Mouse (Mus musculus) midbrain, embryonic 15.5 days (tissue): ENCODE results near the gene Slc2a3. TPM values are rescaled to one million over a fixed set of nuclear protein-coding genes. Genes with fewer than 3 reads are reported as not detected.
A peak's percentile ranks its signal among the peaks of the same experiment; 100 is the strongest.

ENCODE experiments used
- ATAC-seq: fragments of 200-750 bp; cut with Nextera tagmentation; replicated peaks from 2 replicates; pipeline ENCODE4 v1.8.0; 2017; ENCODE audit warnings: moderate TSS enrichment
- H3K27ac ChIP-seq: fragments of 300-500 bp; sonication (generic); 2 replicates; pipeline ENCODE4 v1.5.1; 2015; ENCODE audit warnings: mild to moderate bottlenecking, inconsistent platforms
- H3K27me3 ChIP-seq: fragments of 300-500 bp; sonication (generic); replicated peaks from 2 replicates; pipeline ENCODE4 v1.6.1; 2015; ENCODE audit warnings: inconsistent platforms
- H3K36me3 ChIP-seq: fragments of 300-500 bp; sonication (generic); replicated peaks from 2 replicates; pipeline ENCODE4 v1.6.1; 2015; ENCODE audit warnings: inconsistent platforms
- H3K4me1 ChIP-seq: fragments of 300-500 bp; sonication (generic); 2 replicates; pipeline ENCODE4 v1.6.1; 2015; ENCODE audit warnings: inconsistent platforms
- H3K4me2 ChIP-seq: fragments of 300-500 bp; sonication (generic); 2 replicates; pipeline ENCODE4 v1.6.1; 2015; ENCODE audit warnings: inconsistent platforms, mild to moderate bottlenecking, moderate library complexity
- H3K4me3 ChIP-seq: fragments of 300-500 bp; sonication (generic); 2 replicates; pipeline ENCODE4 v1.5.1; 2015; ENCODE audit warnings: mild to moderate bottlenecking, inconsistent platforms
- H3K9ac ChIP-seq: fragments of 300-500 bp; sonication (generic); 2 replicates; pipeline ENCODE4 v1.6.1; 2015; ENCODE audit warnings: mild to moderate bottlenecking, inconsistent platforms
- H3K9me3 ChIP-seq: fragments of 300-500 bp; sonication (generic); 2 replicates; pipeline ENCODE4 v1.6.1; 2016; ENCODE audit warnings: inconsistent platforms
- WGBS: fragments of 180-500 bp; shearing (Covaris S2); methylation state at CpG from one replicate; pipeline ENCODE4 v1.1.7; 2015; ENCODE audit warnings: mixed read lengths; 5-methylcytosine and 5-hydroxymethylcytosine counted together
- polyA plus RNA-seq: library from polyadenylated mRNA; unstranded; fragments of >200 nt; fragmentation: Nextera tagmentation; extraction: Ambion mirVana; gene quantifications from 2 replicates; pipeline ENCODE4 v1.2.1, GENCODE M21; 2015

Slc2a3 gene
- polyA plus RNA-seq, 1 experiment from 2014 or later: 36.8 TPM

- Histone ChIP-seq H3K4me2 (peak overlapping the region; percentile 84), H3K4me1 (peaks cover 13% of the 10 kb centered on the region), H3K27me3 (peaks cover 7% of the 10 kb centered on the region), H3K9me3 (no peaks in the 10 kb centered on the region), H3K9ac (peak overlapping the region; percentile 62), H3K4me3 (peak overlapping the region; percentile 54), H3K27ac (no peak overlapping the region; the same call in 1 of the 2 replicates), H3K36me3 (no peaks in the 10 kb centered on the region)
- 37% methylated on average over 10 of the region's 10 CpGs for WGBS
- no peak; the same call in 1 of the 2 replicates for ATAC-seq
Measured at GRCm38 (mm10) chr6:122800640-122801300, 670 bp downstream of the Slc2a3 start.

- Histone ChIP-seq H3K9me3 (no peaks in the 10 kb centered on the region), H3K27ac (no peak overlapping the region), H3K4me3 (no peak overlapping the region), H3K27me3 (no peaks in the 10 kb centered on the region), H3K9ac (no peak overlapping the region), H3K4me1 (no peaks in the 10 kb centered on the region), H3K36me3 (no peaks in the 10 kb centered on the region), H3K4me2 (no peak overlapping the region)
- WGBS: 74% methylated on average over 8 of the region's 8 CpGs
- ATAC-seq: no peak
Measured at GRCm38 (mm10) chr6:122795254-122795935, 6.0 kb downstream of the Slc2a3 start.

- Histone ChIP-seq H3K4me2 (no peak overlapping the region), H3K36me3 (no peaks in the 10 kb centered on the region), H3K9me3 (no peaks in the 10 kb centered on the region), H3K4me3 (no peak overlapping the region), H3K27me3 (no peaks in the 10 kb centered on the region), H3K27ac (no peak overlapping the region), H3K9ac (no peak overlapping the region), H3K4me1 (no peaks in the 10 kb centered on the region)
- WGBS: 24% methylated on average over 5 of the region's 5 CpGs
- ATAC-seq: peak; percentile 85
Measured at GRCm38 (mm10) chr6:122786275-122786674, 15.2 kb downstream of the Slc2a3 start.

- Histone ChIP-seq H3K9me3 (no peaks in the 10 kb centered on the region), H3K9ac (no peak overlapping the region), H3K36me3 (no peaks in the 10 kb centered on the region), H3K4me1 (no peaks in the 10 kb centered on the region), H3K4me3 (no peak overlapping the region), H3K27me3 (no peaks in the 10 kb centered on the region), H3K27ac (no peak overlapping the region), H3K4me2 (no peak overlapping the region)
- ATAC-seq: no peak
- WGBS: 95% methylated on average over 3 of the region's 3 CpGs
Measured at GRCm38 (mm10) chr6:122784866-122785265, 16.6 kb downstream of the Slc2a3 start.

- H3K9ac ChIP-seq: no peak overlapping the region
- no peaks in the 10 kb centered on the region for H3K27me3 ChIP-seq
- H3K4me3 ChIP-seq: no peak overlapping the region
- 71% methylated on average over 3 of the region's 3 CpGs for WGBS
- no peaks in the 10 kb centered on the region for H3K9me3 ChIP-seq
- H3K27ac ChIP-seq: no peak overlapping the region
- H3K4me1 ChIP-seq: no peaks in the 10 kb centered on the region
- H3K4me2 ChIP-seq: no peak overlapping the region
- no peaks in the 10 kb centered on the region for H3K36me3 ChIP-seq
- no peak for ATAC-seq
Measured at GRCm38 (mm10) chr6:122782164-122782563, 19.3 kb downstream of the Slc2a3 start.

- Histone ChIP-seq H3K9ac (no peak overlapping the region), H3K9me3 (no peaks in the 10 kb centered on the region), H3K4me2 (no peak overlapping the region), H3K36me3 (no peaks in the 10 kb centered on the region), H3K4me3 (no peak overlapping the region), H3K27me3 (no peaks in the 10 kb centered on the region), H3K4me1 (no peaks in the 10 kb centered on the region), H3K27ac (no peak overlapping the region)
- no peak for ATAC-seq
- 75% methylated on average over 4 of the region's 4 CpGs for WGBS
Measured at GRCm38 (mm10) chr6:122781167-122781566, 20.3 kb downstream of the Slc2a3 start.

- 65% methylated on average over 1 of the region's 1 CpGs for WGBS
- ATAC-seq: no peak
- Histone ChIP-seq H3K4me1 (no peaks in the 10 kb centered on the region), H3K4me3 (no peak overlapping the region), H3K4me2 (no peak overlapping the region), H3K9me3 (no peaks in the 10 kb centered on the region), H3K9ac (no peak overlapping the region), H3K27me3 (no peaks in the 10 kb centered on the region), H3K36me3 (no peaks in the 10 kb centered on the region), H3K27ac (no peak overlapping the region)
Measured at GRCm38 (mm10) chr6:122779916-122780315, 21.5 kb downstream of the Slc2a3 start.

GRCm38 (mm10) chr6:122776040-122776439 lies 25.4 kb downstream of the Slc2a3 start:
- Histone ChIP-seq H3K4me2 (no peak overlapping the region), H3K27ac (no peak overlapping the region), H3K4me1 (no peaks in the 10 kb centered on the region), H3K27me3 (no peaks in the 10 kb centered on the region), H3K9ac (no peak overlapping the region), H3K9me3 (no peaks in the 10 kb centered on the region), H3K4me3 (no peak overlapping the region), H3K36me3 (no peaks in the 10 kb centered on the region)
- no peak for ATAC-seq
- WGBS: 83% methylated on average over 7 of the region's 7 CpGs

- Histone ChIP-seq H3K9ac (no peak overlapping the region), H3K27ac (no peak overlapping the region), H3K4me1 (peaks cover 13% of the 10 kb centered on the region), H3K4me2 (no peak overlapping the region), H3K9me3 (no peaks in the 10 kb centered on the region), H3K4me3 (no peak overlapping the region), H3K27me3 (no peaks in the 10 kb centered on the region), H3K36me3 (no peaks in the 10 kb centered on the region)
- no peak for ATAC-seq
- 97% methylated on average over 1 of the region's 1 CpGs for WGBS
Measured at GRCm38 (mm10) chr6:122774345-122774744, 27.1 kb downstream of the Slc2a3 start.

- WGBS: 61% methylated on average over 6 of the region's 6 CpGs
- Histone ChIP-seq H3K4me1 (peaks cover 14% of the 10 kb centered on the region), H3K4me2 (no peak overlapping the region), H3K27ac (no peak overlapping the region), H3K27me3 (no peaks in the 10 kb centered on the region), H3K36me3 (no peaks in the 10 kb centered on the region), H3K9me3 (no peaks in the 10 kb centered on the region), H3K9ac (no peak overlapping the region), H3K4me3 (no peak overlapping the region)
- ATAC-seq: no peak
Measured at GRCm38 (mm10) chr6:122772701-122773100, 28.7 kb downstream of the Slc2a3 start.

- peak overlapping the region; percentile 64 for H3K27ac ChIP-seq
- H3K9me3 ChIP-seq: no peaks in the 10 kb centered on the region
- no peak overlapping the region for H3K4me3 ChIP-seq
- no peak overlapping the region for H3K4me2 ChIP-seq
- no peak overlapping the region for H3K9ac ChIP-seq
- H3K36me3 ChIP-seq: no peaks in the 10 kb centered on the region
- H3K4me1 ChIP-seq: peaks cover 22% of the 10 kb centered on the region
- H3K27me3 ChIP-seq: no peaks in the 10 kb centered on the region
- ATAC-seq: no peak
- WGBS: 89% methylated on average over 11 of the region's 11 CpGs
Measured at GRCm38 (mm10) chr6:122770760-122771315, 30.6 kb downstream of the Slc2a3 start.

GRCm38 (mm10) chr6:122769771-122770759 lies 31.4 kb downstream of the Slc2a3 start:
- H3K9me3 ChIP-seq: no peaks in the 10 kb centered on the region
- ATAC-seq: peak; percentile 74
- peaks cover 29% of the 10 kb centered on the region for H3K4me1 ChIP-seq
- H3K4me3 ChIP-seq: no peak overlapping the region
- H3K27ac ChIP-seq: peak overlapping the region; percentile 64
- no peak overlapping the region for H3K9ac ChIP-seq
- no peaks in the 10 kb centered on the region for H3K27me3 ChIP-seq
- H3K36me3 ChIP-seq: no peaks in the 10 kb centered on the region
- peak overlapping the region; percentile 13; the same call in 1 of the 2 replicates for H3K4me2 ChIP-seq
- WGBS: 33% methylated on average over 10 of the region's 10 CpGs
